Mouse (Mus musculus): ENCODE measurements around the gene Ube2v1. TPM values are rescaled to one million over a fixed set of nuclear protein-coding genes. Genes with fewer than 3 reads are reported as not detected.

Ube2v1 gene
- 36.7 TPM for polyA plus RNA-seq (2014; fragmentation: Illumina TruSeq; extraction: RNeasy Lipid Tissue Mini Kit (QIAGEN cat#74804); ENCODE audit: low replicate concordance)

GRCm38 (mm10) chr2:167631591-167632448, at the start of gene Ube2v1:
TSS of gene Ube2v1 (minus strand) at chr2:167632095.

DNA sequence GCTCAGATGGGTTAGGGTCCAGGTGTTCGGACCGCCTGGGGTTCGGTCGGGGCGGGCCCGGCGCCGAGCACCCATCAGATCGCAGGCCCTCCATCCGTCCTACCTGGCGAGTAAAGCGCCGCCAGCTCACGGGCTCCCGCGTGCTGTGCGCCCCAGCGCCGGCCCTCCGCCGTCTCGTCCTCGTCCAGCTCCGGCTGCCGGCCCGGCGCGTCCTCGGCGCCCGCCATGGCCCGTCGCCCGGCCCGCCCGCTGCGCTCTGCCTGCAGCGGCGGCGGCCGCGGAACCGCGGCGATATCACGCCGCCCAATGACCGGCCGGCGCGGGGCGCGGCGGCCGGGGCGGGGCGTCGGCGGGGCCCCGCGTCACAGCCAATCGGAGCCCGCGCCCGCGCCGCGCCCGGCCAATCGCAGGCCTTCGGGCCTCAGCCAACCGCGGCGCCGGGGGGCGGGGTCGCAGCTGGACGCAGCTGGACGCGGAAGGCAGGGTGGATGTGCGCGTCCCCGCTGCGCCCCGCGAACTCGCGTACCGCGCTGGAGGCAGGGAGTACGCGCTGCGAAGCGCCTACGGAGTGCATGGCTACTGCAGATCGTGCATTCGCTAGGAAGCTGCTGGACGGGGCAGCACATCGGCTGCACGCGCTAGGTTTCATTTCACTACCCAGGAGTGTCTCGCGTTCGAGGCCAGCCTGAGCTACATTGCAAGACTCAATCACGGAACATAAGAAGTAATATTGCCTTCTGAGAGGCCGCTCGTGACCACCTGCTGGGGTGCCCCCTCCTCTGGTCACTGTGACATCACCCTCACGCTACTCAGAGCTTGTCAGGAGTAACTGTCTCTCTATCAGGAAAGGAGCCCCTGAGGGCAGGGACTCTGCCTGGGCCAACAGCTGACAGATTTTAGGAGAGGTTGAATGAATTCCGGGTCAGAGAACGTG, 29.6 kb upstream of the Ube2v1 start, which contains the start of gene Gm20431:
Gm20431 (minus strand) TSS at position 227 of the 934 bp plus-strand sequence.

Other genes starting within 250 kb of the Ube2v1 start
- gene Slc9a8, start 210.4 kb downstream of the Ube2v1 start, polyA plus RNA-seq (2014; fragmentation: Illumina TruSeq; extraction: RNeasy Lipid Tissue Mini Kit (QIAGEN cat#74804); ENCODE audit: low replicate concordance) = 9.4 TPM
- gene Rnf114, start 139.4 kb downstream of the Ube2v1 start, polyA plus RNA-seq (2014; fragmentation: Illumina TruSeq; extraction: RNeasy Lipid Tissue Mini Kit (QIAGEN cat#74804); ENCODE audit: low replicate concordance) = 18.0 TPM
- gene Spata2, start 139.2 kb downstream of the Ube2v1 start, polyA plus RNA-seq (2014; fragmentation: Illumina TruSeq; extraction: RNeasy Lipid Tissue Mini Kit (QIAGEN cat#74804); ENCODE audit: low replicate concordance) = 7.0 TPM
- 0.26 TPM for gene Snai1, start 93.9 kb downstream of the Ube2v1 start, polyA plus RNA-seq (2014; fragmentation: Illumina TruSeq; extraction: RNeasy Lipid Tissue Mini Kit (QIAGEN cat#74804); ENCODE audit: low replicate concordance)
- not detected for gene Gm20431, start 29.4 kb upstream of the Ube2v1 start, polyA plus RNA-seq (2014; fragmentation: Illumina TruSeq; extraction: RNeasy Lipid Tissue Mini Kit (QIAGEN cat#74804); ENCODE audit: low replicate concordance)
- gene Cebpb, start 56.8 kb upstream of the Ube2v1 start, polyA plus RNA-seq (2014; fragmentation: Illumina TruSeq; extraction: RNeasy Lipid Tissue Mini Kit (QIAGEN cat#74804); ENCODE audit: low replicate concordance) = 9.6 TPM
- 3.1 TPM for gene Tmem189, start 57.7 kb upstream of the Ube2v1 start, polyA plus RNA-seq (2014; fragmentation: Illumina TruSeq; extraction: RNeasy Lipid Tissue Mini Kit (QIAGEN cat#74804); ENCODE audit: low replicate concordance)

All from small intestine, adult 10 weeks (tissue).